Mouse (Mus musculus) stomach, postnatal 0 days (tissue): ENCODE measurements around the gene Sgk1.
A peak's percentile ranks its signal among the peaks of the same experiment; 100 is the strongest.

Source experiments
- CTCF ChIP-seq: IDR thresholded peaks from 2 replicates; pipeline ENCODE4 v1.5.1; 2016; ENCODE audit warnings: antibody characterized with exemption, low read depth, mild to moderate bottlenecking, moderate library complexity
- EP300 ChIP-seq: optimal IDR thresholded peaks from 2 replicates; pipeline ENCODE3; 2016; ENCODE audit warnings: antibody characterized with exemption

DNA sequence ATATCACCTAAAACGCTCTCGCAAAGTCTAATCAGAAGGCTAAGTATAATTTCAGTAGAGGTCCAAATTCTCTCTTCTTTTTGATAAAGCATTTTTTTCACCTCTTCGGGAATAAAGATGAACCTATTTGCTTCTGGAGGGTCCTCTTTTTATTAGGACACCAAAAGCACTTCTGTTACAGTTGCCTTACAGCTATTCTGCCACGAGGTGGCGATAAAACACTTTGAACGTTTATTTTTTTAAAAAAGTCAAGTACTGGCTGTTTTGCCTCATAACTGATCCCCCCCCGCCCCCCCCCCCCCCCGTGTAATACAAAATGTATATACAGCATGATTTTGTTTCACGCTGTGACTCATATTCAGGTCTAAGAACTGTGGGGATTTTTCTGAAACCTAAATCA is 152.3 kb downstream of the Sgk1 start:
- TF ChIP-seq CTCF, result peak; percentile 65
- no peak for TF ChIP-seq EP300
